Mouse (Mus musculus): Measurements from ENCODE around the gene Cyth1. TPM values are rescaled to one million over a fixed set of nuclear protein-coding genes. Genes with fewer than 3 reads are reported as not detected.
A peak's percentile ranks its signal among the peaks of the same experiment; 100 is the strongest.

Gene Cyth1
- total RNA-seq, 2 experiments from 2014 or later = 6.8 to 11.2 TPM

GRCm38 (mm10) chr11:118226850-118227249 is 21.5 kb downstream of the Cyth1 start:
- ATAC-seq (replicated peaks; ENCODE audit: low FRiP score, low TSS enrichment, poor library complexity, severe bottlenecking) = 0 out of 2 replicates have a peak, but pooled peaks have one; percentile 10

GRCm38 (mm10) chr11:118225862-118226261 is 22.5 kb downstream of the Cyth1 start:
- ATAC-seq (replicated peaks; ENCODE audit: low FRiP score, low TSS enrichment, poor library complexity, severe bottlenecking) = no peak

GRCm38 (mm10) chr11:118225056-118225836 is 23.1 kb downstream of the Cyth1 start:
- ATAC-seq (replicated peaks; ENCODE audit: low FRiP score, low TSS enrichment, poor library complexity, severe bottlenecking) = no peak

GRCm38 (mm10) chr11:118223416-118224067 is 24.9 kb downstream of the Cyth1 start:
- ATAC-seq (replicated peaks; ENCODE audit: low FRiP score, low TSS enrichment, poor library complexity, severe bottlenecking) = no peak

GRCm38 (mm10) chr11:118222917-118223316 is 25.5 kb downstream of the Cyth1 start:
- no peak for ATAC-seq (replicated peaks; ENCODE audit: low FRiP score, low TSS enrichment, poor library complexity, severe bottlenecking)

GRCm38 (mm10) chr11:118222351-118222885 is 26.0 kb downstream of the Cyth1 start:
- ATAC-seq (replicated peaks; ENCODE audit: low FRiP score, low TSS enrichment, poor library complexity, severe bottlenecking) = no peak

GRCm38 (mm10) chr11:118220561-118221262 is 27.7 kb downstream of the Cyth1 start:
- ATAC-seq (replicated peaks; ENCODE audit: low FRiP score, low TSS enrichment, poor library complexity, severe bottlenecking) = no peak

GRCm38 (mm10) chr11:118219066-118219465 is 29.3 kb downstream of the Cyth1 start:
- no peak for ATAC-seq (replicated peaks; ENCODE audit: low FRiP score, low TSS enrichment, poor library complexity, severe bottlenecking)

- ATAC-seq (replicated peaks; ENCODE audit: low FRiP score, low TSS enrichment, poor library complexity, severe bottlenecking) = no peak
Measured at GRCm38 (mm10) chr11:118216468-118216867, 31.9 kb downstream of the Cyth1 start.

- no peak for ATAC-seq (replicated peaks; ENCODE audit: low FRiP score, low TSS enrichment, poor library complexity, severe bottlenecking)
Measured at GRCm38 (mm10) chr11:118215928-118216458, 32.4 kb downstream of the Cyth1 start.

- ATAC-seq (replicated peaks; ENCODE audit: low FRiP score, low TSS enrichment, poor library complexity, severe bottlenecking) = no peak
Measured at GRCm38 (mm10) chr11:118212636-118213112, 35.7 kb downstream of the Cyth1 start.

- ATAC-seq (replicated peaks; ENCODE audit: low FRiP score, low TSS enrichment, poor library complexity, severe bottlenecking) = no peak
Measured at GRCm38 (mm10) chr11:118211749-118212635, 36.4 kb downstream of the Cyth1 start.

GRCm38 (mm10) chr11:118210962-118211361 is 37.4 kb downstream of the Cyth1 start:
- ATAC-seq (replicated peaks; ENCODE audit: low FRiP score, low TSS enrichment, poor library complexity, severe bottlenecking) = no peak

- ATAC-seq (replicated peaks; ENCODE audit: low FRiP score, low TSS enrichment, poor library complexity, severe bottlenecking) = no peak
Measured at GRCm38 (mm10) chr11:118210116-118210515, 38.3 kb downstream of the Cyth1 start.

- ATAC-seq (replicated peaks; ENCODE audit: low FRiP score, low TSS enrichment, poor library complexity, severe bottlenecking) = no peak
Measured at GRCm38 (mm10) chr11:118209376-118209775, 39.0 kb downstream of the Cyth1 start.

- ATAC-seq (replicated peaks; ENCODE audit: low FRiP score, low TSS enrichment, poor library complexity, severe bottlenecking) = peak; percentile 74
Measured at GRCm38 (mm10) chr11:118208672-118209272, 39.6 kb downstream of the Cyth1 start.

- ATAC-seq (replicated peaks; ENCODE audit: low FRiP score, low TSS enrichment, poor library complexity, severe bottlenecking) = no peak
Measured at GRCm38 (mm10) chr11:118207424-118208033, 40.9 kb downstream of the Cyth1 start.

GRCm38 (mm10) chr11:118206267-118206666 is 42.1 kb downstream of the Cyth1 start:
- ATAC-seq (replicated peaks; ENCODE audit: low FRiP score, low TSS enrichment, poor library complexity, severe bottlenecking) = no peak
